Mouse (Mus musculus): ENCODE data around the gene Dok1. TPM values are rescaled to one million over a fixed set of nuclear protein-coding genes. Genes with fewer than 3 reads are reported as not detected.
A peak's percentile ranks its signal among the peaks of the same experiment; 100 is the strongest.

Dok1 gene
- polyA plus RNA-seq, 1 experiment from 2014 or later, result 14.9 TPM

DNA sequence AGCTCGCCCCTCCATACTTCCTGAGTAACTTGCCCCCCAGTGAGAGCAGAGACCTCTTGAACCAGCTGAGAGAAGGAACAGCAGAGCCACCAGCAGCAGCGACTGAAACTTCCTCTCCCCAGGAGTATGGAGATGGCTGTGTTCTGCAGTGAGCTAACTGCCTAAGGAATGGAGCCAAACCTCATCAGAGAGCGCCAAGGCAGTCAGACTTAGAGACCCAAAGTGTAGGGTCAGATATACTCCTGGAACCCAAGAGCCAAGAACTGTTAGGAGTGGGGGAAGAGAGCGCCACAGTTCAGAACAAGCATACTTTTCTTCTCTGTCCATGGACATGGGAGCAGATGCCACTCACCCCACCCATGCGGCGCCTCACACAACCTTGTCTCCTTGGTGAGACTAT, 33.2 kb upstream of the Dok1 start:
- H3K27me3 ChIP-seq (ENCODE audit: low read depth, poor library complexity, severe bottlenecking), result peaks cover 100% of the 10 kb centered on the region
- H3K4me1 ChIP-seq, result peaks cover 33% of the 10 kb centered on the region
- no peak overlapping the region for H3K27ac ChIP-seq
- H3K4me3 ChIP-seq, result no peak overlapping the region
- 23% methylated on average over 6 of the region's 6 CpGs for WGBS
- no peak for DNase-seq (ENCODE audit: low spot score)
- no peaks in the 10 kb centered on the region for H3K9me3 ChIP-seq (replicated peaks)
- no peaks in the 10 kb centered on the region for H3K36me3 ChIP-seq

- no peaks in the 10 kb centered on the region for H3K9me3 ChIP-seq (replicated peaks)
- DNase-seq (ENCODE audit: low spot score), result no peak
- H3K4me1 ChIP-seq, result peaks cover 29% of the 10 kb centered on the region
- no peak overlapping the region for H3K27ac ChIP-seq
- no peak overlapping the region for H3K4me3 ChIP-seq
- no peaks in the 10 kb centered on the region for H3K36me3 ChIP-seq
- 46% methylated on average over 8 of the region's 8 CpGs for WGBS
- H3K27me3 ChIP-seq (ENCODE audit: low read depth, poor library complexity, severe bottlenecking), result peaks cover 100% of the 10 kb centered on the region
Measured at GRCm38 (mm10) chr6:83065995-83066394, 32.7 kb upstream of the Dok1 start.

DNA sequence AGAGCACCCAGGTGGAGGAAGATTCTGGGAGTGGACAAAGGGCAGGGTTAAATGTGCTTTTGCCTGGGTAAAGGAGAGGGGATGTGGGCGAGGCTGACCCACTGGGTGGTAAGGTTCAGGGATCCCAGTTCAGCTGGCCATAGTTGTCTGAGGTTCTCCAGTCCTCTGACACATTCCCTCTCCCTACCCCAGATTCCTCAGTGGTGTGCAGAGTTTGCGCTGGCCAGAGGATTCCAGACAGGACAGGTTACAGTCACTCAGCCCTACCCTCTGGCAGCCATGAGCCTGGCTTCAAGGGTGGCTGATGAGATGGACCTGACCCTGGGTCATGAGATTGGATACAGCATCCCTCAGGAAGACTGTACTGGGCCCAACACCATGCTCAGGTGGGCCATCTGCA, 25.5 kb upstream of the Dok1 start:
- H3K36me3 ChIP-seq, result peaks cover 29% of the 10 kb centered on the region
- H3K9me3 ChIP-seq (replicated peaks), result no peaks in the 10 kb centered on the region
- no peak overlapping the region for H3K4me3 ChIP-seq
- no peak for DNase-seq (ENCODE audit: low spot score)
- 84% methylated on average over 2 of the region's 2 CpGs for WGBS
- H3K4me1 ChIP-seq, result peaks cover 27% of the 10 kb centered on the region
- peaks cover 55% of the 10 kb centered on the region for H3K27me3 ChIP-seq (ENCODE audit: low read depth, poor library complexity, severe bottlenecking)
- no peak overlapping the region for H3K27ac ChIP-seq

DNA sequence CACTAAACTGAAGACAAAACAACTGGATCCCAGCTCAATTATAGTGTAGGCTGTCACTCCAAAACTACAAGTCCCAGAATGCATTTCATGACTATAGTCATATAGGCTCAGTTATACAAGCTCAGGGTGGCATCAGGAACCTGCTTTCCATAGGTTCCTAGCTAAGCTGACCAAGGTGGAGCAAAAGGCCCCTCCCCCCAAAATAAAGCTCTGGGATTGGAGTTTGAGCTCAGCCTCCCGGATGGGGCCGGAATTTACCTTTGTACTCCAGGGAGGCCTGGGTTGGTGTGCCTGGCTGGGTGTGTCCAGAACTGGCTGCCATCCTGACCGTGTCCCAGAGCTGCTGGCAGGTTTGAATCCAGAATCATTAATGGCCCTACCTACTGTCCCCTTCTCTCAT, 24.5 kb upstream of the Dok1 start, which contains the start of gene Dqx1:
Gene Dqx1 (plus strand): TSS at position 55 of the 400 bp plus-strand sequence.
- Histone ChIP-seq H3K4me1 (peaks cover 36% of the 10 kb centered on the region), H3K9me3 (replicated peaks) (no peaks in the 10 kb centered on the region), H3K27ac (no peak within 1 kb of the TSS), H3K27me3 (ENCODE audit: low read depth, poor library complexity, severe bottlenecking) (peaks cover 46% of the 10 kb centered on the region), H3K4me3 (no peak within 1 kb of the TSS), H3K36me3 (peaks cover 29% of the 10 kb centered on the region)
- no peak for DNase-seq (ENCODE audit: low spot score)
- 50% methylated on average over 3 of the region's 3 CpGs for WGBS

- under 1% methylated on average over 50 of the region's 50 CpGs for WGBS
- Histone ChIP-seq H3K36me3 (peaks cover 52% of the 10 kb centered on the region), H3K27ac (peak within 1 kb of the TSS; percentile 93), H3K9me3 (replicated peaks) (no peaks in the 10 kb centered on the region), H3K4me3 (peak within 1 kb of the TSS; percentile 99), H3K4me1 (peaks cover 29% of the 10 kb centered on the region), H3K27me3 (ENCODE audit: low read depth, poor library complexity, severe bottlenecking) (peaks cover 17% of the 10 kb centered on the region)
- no peak for DNase-seq (ENCODE audit: low spot score)
Measured at GRCm38 (mm10) chr6:83054871-83055431, 21.7 kb upstream of the Dok1 start, which contains the start of gene Htra2. Gene Htra2 (minus strand): TSS chr6:83055273.

- DNase-seq (ENCODE audit: low spot score), result peak; percentile 98
- Histone ChIP-seq H3K4me1 (peaks cover 33% of the 10 kb centered on the region), H3K27ac (peak within 1 kb of the TSS; percentile 93), H3K4me3 (peak within 1 kb of the TSS; percentile 99), H3K9me3 (replicated peaks) (no peaks in the 10 kb centered on the region), H3K27me3 (ENCODE audit: low read depth, poor library complexity, severe bottlenecking) (peaks cover 10% of the 10 kb centered on the region), H3K36me3 (peaks cover 56% of the 10 kb centered on the region)
- WGBS, result under 1% methylated on average over 64 of the region's 64 CpGs
Measured at GRCm38 (mm10) chr6:83054074-83054851, 21.0 kb upstream of the Dok1 start, which contains the start of gene Aup1. Gene Aup1 (plus strand): TSS chr6:83054521.

DNA sequence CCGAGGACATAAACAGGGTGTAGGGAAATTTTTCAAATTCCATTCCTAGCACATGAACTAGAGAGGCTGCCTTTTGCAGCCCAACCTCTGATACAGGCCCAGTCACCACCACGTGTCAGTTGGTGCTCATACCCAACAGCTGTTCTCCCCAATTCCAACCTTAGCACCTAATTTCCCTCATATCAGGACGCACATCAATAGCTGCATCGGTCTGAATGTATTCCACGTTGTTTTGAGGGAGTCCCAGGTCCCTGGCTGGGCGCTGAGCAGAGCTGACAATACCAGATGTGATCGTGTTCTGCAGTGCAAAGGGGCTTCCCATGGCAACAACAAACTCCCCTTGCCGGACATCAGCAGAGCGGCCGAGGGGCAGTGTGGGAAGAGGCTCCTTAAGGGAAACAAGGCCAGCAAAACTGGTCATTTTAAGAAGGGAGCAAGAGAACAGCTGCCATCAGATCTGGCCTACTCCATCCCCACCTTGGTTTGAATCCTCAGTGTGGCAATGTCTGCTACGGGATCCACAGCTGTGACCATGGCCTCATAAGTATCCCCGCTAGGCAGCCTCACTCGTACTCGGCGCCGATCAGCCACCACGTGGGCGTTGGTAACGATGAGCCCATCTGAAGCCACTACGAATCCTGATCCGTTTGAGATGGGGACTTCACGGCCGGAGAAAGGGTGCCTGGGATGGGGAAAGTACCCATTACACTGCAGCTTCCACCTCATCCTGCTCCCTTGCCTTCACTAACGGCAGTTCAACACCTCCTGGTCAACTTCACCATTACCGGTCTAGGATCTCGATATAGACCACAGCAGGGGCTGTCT, 20.1 kb upstream of the Dok1 start:
- WGBS, result 4% methylated on average over 26 of the region's 26 CpGs
- H3K27me3 ChIP-seq (ENCODE audit: low read depth, poor library complexity, severe bottlenecking), result peaks cover 3% of the 10 kb centered on the region; the same call in 1 of the 2 replicates
- peak overlapping the region; percentile 99 for H3K4me3 ChIP-seq
- peak overlapping the region; percentile 93 for H3K27ac ChIP-seq
- peaks cover 53% of the 10 kb centered on the region for H3K36me3 ChIP-seq
- peak; percentile 64 for DNase-seq (ENCODE audit: low spot score)
- no peaks in the 10 kb centered on the region for H3K9me3 ChIP-seq (replicated peaks)
- peaks cover 33% of the 10 kb centered on the region for H3K4me1 ChIP-seq

- H3K27me3 ChIP-seq (ENCODE audit: low read depth, poor library complexity, severe bottlenecking), result no peaks in the 10 kb centered on the region
- H3K27ac ChIP-seq, result no peak overlapping the region
- no peaks in the 10 kb centered on the region for H3K9me3 ChIP-seq (replicated peaks)
- H3K4me3 ChIP-seq, result no peak overlapping the region
- H3K4me1 ChIP-seq, result peaks cover 21% of the 10 kb centered on the region
- no peak for DNase-seq (ENCODE audit: low spot score)
- WGBS, result 69% methylated on average over 10 of the region's 10 CpGs
- peaks cover 27% of the 10 kb centered on the region for H3K36me3 ChIP-seq
Measured at GRCm38 (mm10) chr6:83049367-83049766, 16.1 kb upstream of the Dok1 start.

GRCm38 (mm10) chr6:83044742-83045141, 11.5 kb upstream of the Dok1 start:
- Histone ChIP-seq H3K27me3 (ENCODE audit: low read depth, poor library complexity, severe bottlenecking) (0 out of 2 replicates have a peak, but pooled peaks cover under 1% of the 10 kb centered on the region), H3K27ac (no peak overlapping the region), H3K4me3 (0 out of 2 replicates have a peak overlapping the region, but pooled peaks have one; percentile 10), H3K4me1 (peaks cover 17% of the 10 kb centered on the region; the same call in 1 of the 2 replicates), H3K36me3 (peaks cover 3% of the 10 kb centered on the region; the same call in 1 of the 2 replicates), H3K9me3 (replicated peaks) (no peaks in the 10 kb centered on the region)
- WGBS, result 79% methylated on average over 9 of the region's 9 CpGs
- no peak for DNase-seq (ENCODE audit: low spot score)

DNA sequence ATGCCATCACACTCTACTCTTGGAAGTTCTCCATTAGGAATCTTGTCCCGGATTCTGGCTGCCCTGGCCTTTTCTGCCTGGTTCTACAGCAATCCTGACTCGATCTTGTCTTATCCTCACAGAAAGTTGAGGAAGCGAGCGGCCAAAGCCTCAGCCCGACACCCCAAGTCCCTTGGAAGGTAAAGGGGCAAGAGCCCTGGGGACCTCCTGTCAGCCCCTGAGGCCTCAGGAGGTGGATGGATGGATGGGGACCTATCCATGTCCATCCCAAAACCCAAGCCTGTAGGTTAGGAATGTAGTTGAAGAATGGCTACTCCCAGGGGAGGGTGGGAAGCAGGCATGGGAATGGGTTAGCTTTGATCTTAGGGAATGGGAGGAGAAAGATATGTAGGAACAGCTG, 10.7 kb upstream of the Dok1 start:
- DNase-seq (ENCODE audit: low spot score), result no peak
- H3K4me3 ChIP-seq, result no peak overlapping the region
- WGBS, result 90% methylated on average over 5 of the region's 5 CpGs
- peak overlapping the region; percentile 32; the same call in 1 of the 2 replicates for H3K27ac ChIP-seq
- 0 out of 2 replicates have a peak, but pooled peaks cover 3% of the 10 kb centered on the region for H3K27me3 ChIP-seq (ENCODE audit: low read depth, poor library complexity, severe bottlenecking)
- peaks cover 14% of the 10 kb centered on the region; the same call in 1 of the 2 replicates for H3K4me1 ChIP-seq
- no peaks in the 10 kb centered on the region for H3K36me3 ChIP-seq
- no peaks in the 10 kb centered on the region for H3K9me3 ChIP-seq (replicated peaks)

DNA sequence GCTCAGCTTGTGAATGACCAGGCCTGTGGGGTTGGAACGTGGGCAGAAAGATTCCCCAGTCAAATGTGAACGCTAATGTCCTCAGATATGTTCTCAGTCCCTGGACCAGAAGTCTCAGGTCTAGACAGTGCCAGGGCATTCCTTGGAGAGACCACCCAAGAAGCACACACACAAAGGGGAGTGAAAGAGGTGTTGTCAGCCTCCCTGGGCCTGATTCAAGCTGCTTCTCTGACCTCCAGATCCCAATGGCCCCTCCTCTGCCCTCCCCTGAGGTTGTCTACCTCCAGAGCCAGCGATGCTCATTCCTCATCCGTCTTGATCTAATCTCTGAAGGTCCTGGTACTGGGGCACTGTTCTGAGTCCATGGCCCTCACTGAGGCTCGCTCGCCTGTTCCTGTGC, 10.3 kb upstream of the Dok1 start:
- peaks cover 18% of the 10 kb centered on the region for H3K4me1 ChIP-seq
- 65% methylated on average over 6 of the region's 6 CpGs for WGBS
- H3K27me3 ChIP-seq (ENCODE audit: low read depth, poor library complexity, severe bottlenecking), result 0 out of 2 replicates have a peak, but pooled peaks cover 3% of the 10 kb centered on the region
- H3K36me3 ChIP-seq, result no peaks in the 10 kb centered on the region
- H3K9me3 ChIP-seq (replicated peaks), result no peaks in the 10 kb centered on the region
- DNase-seq (ENCODE audit: low spot score), result no peak
- H3K27ac ChIP-seq, result peak overlapping the region; percentile 32; the same call in 1 of the 2 replicates
- no peak overlapping the region for H3K4me3 ChIP-seq

DNA sequence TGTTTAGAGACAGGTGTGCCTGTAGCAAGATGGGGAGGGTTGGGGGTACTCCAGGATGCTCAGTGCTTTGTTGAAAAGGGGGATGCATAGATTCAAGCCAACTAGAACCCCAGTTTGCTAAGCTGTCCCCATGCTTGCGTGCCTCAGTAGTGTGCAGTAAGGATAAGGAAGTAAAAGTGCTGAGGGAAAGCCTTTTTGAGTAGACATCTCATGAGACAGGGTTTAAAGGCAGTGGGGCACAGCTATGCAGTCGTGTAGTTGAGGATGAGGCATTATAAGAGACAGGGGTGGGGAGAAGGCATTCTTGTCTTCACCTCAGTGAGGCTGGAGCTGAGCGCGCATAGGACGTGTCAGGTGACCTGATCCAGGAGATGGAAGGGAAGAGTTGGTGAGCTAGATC, 7.3 kb upstream of the Dok1 start:
- Histone ChIP-seq H3K4me1 (peaks cover 24% of the 10 kb centered on the region), H3K27me3 (ENCODE audit: low read depth, poor library complexity, severe bottlenecking) (peaks cover 30% of the 10 kb centered on the region), H3K36me3 (no peaks in the 10 kb centered on the region), H3K27ac (no peak overlapping the region), H3K9me3 (replicated peaks) (no peaks in the 10 kb centered on the region), H3K4me3 (no peak overlapping the region)
- WGBS, result 75% methylated on average over 5 of the region's 5 CpGs
- no peak for DNase-seq (ENCODE audit: low spot score)

Measured in limb, embryonic 10.5 days (tissue).